18 mouse cellular contexts compared by ENCODE assay signal in genomic region chr8:11043591-11043990, GRCm38 (mm10). TPM values are rescaled to one million over a fixed set of nuclear protein-coding genes. Genes with fewer than 3 reads are reported as not detected.
DNase-seq lines count a peak whose midpoint lies in the region; ATAC-seq and TF ChIP-seq lines count a peak whose summit lies in the region.
"Had no signal": no experiment of that assay in that cellular context is flagged by ENCODE, and none has a peak within 500 bp of the region (broad histone marks: within the 10 kb centered on the region; RNA-seq: fewer than 3 reads in every experiment).

No protein-coding gene starts in this region.

- no peak for TF ChIP-seq CTCF in lung, postnatal 0 days (IDR thresholded peaks at IDR 0.05)
- TF ChIP-seq CTCF in stomach, postnatal 0 days (IDR thresholded peaks at IDR 0.05; ENCODE audit: low read depth), result no peak

- ATAC-seq in lung, postnatal 0 days, result no peak
- ATAC-seq in stomach, postnatal 0 days (ENCODE audit: low FRiP score, low TSS enrichment), result no peak
- no peak for ATAC-seq in erythroid progenitor cell, adult 5-6 weeks (replicated peaks; ENCODE audit: low FRiP score, poor library complexity, severe bottlenecking)
- ATAC-seq: midbrain, embryonic 16.5 days had no signal

- WGBS in heart, embryonic 10.5 days, result 82% methylated on average over 4 of the region's 4 CpGs
- 71% methylated on average over 4 of the region's 4 CpGs for WGBS in lung, postnatal 0 days
- 69% methylated on average over 4 of the region's 4 CpGs for WGBS in limb, embryonic 10.5 days
- 82% methylated on average over 4 of the region's 4 CpGs for WGBS in stomach, postnatal 0 days

- DNase-seq in heart, embryonic 10.5 days (ENCODE audit: low spot score), result no peak
- DNase-seq in heart, adult 18-20 months, result no peak
- peak; percentile 26 for DNase-seq in lung, postnatal 36 days
- DNase-seq in lung, postnatal 0 days (ENCODE audit: low spot score), result no peak
- no peak for DNase-seq in limb, embryonic 10.5 days (ENCODE audit: low spot score)
- DNase-seq in stomach, postnatal 0 days (ENCODE audit: low spot score), result no peak
- DNase-seq: adrenal gland, adult 2 months; cerebellum, adult 11-12 months; cerebellum, postnatal 14 days; heart, postnatal 4 days; kidney, adult 2 months; liver; thymus, adult 18-20 months had no signal

- H3K36me3 ChIP-seq in heart, embryonic 10.5 days, result no peaks in the 10 kb centered on the region
- no peaks in the 10 kb centered on the region for H3K36me3 ChIP-seq in lung, postnatal 0 days (ENCODE audit: insufficient read depth, low read length)
- H3K36me3 ChIP-seq in limb, embryonic 10.5 days, result no peaks in the 10 kb centered on the region
- H3K36me3 ChIP-seq in stomach, postnatal 0 days (ENCODE audit: control insufficient read depth, insufficient read depth, low read length), result no peaks in the 10 kb centered on the region
- H3K36me3 ChIP-seq: forebrain, embryonic 12.5 days; heart, embryonic 15.5 days; neural tube, embryonic 15.5 days had no signal

- H3K4me2 ChIP-seq in lung, postnatal 0 days (replicated peaks; ENCODE audit: low read depth, low read length), result no peak overlapping the region
- no peak overlapping the region for H3K4me2 ChIP-seq in stomach, postnatal 0 days (replicated peaks; ENCODE audit: low read depth)
- H3K4me2 ChIP-seq: forebrain, embryonic 12.5 days; heart, embryonic 15.5 days; neural tube, embryonic 15.5 days had no signal

- H3K27ac ChIP-seq in heart, embryonic 10.5 days, result peak overlapping the region; percentile 52; the same call in 1 of the 2 replicates
- no peak overlapping the region for H3K27ac ChIP-seq in lung, postnatal 0 days (ENCODE audit: low read length)
- peak overlapping the region; percentile 30; the same call in 1 of the 2 replicates for H3K27ac ChIP-seq in limb, embryonic 10.5 days
- no peak overlapping the region for H3K27ac ChIP-seq in stomach, postnatal 0 days (replicated peaks)
- H3K27ac ChIP-seq: forebrain, embryonic 12.5 days; heart, embryonic 15.5 days; neural tube, embryonic 15.5 days had no signal

- no peak overlapping the region for H3K4me3 ChIP-seq in heart, embryonic 10.5 days
- H3K4me3 ChIP-seq in lung, postnatal 0 days (ENCODE audit: low read depth, low read length), result no peak overlapping the region
- H3K4me3 ChIP-seq in limb, embryonic 10.5 days, result no peak overlapping the region
- H3K4me3 ChIP-seq in stomach, postnatal 0 days (ENCODE audit: low read depth, low read length), result no peak overlapping the region
- H3K4me3 ChIP-seq: forebrain, embryonic 12.5 days; heart, embryonic 15.5 days; neural tube, embryonic 15.5 days had no signal

- no peak for TF ChIP-seq EP300 in lung, postnatal 0 days (IDR thresholded peaks at IDR 0.05)
- TF ChIP-seq EP300 in stomach, postnatal 0 days (optimal IDR thresholded peaks at IDR 0.05), result no peak

- no peaks in the 10 kb centered on the region for H3K27me3 ChIP-seq in heart, embryonic 10.5 days (ENCODE audit: insufficient read depth, poor library complexity, severe bottlenecking)
- no peaks in the 10 kb centered on the region for H3K27me3 ChIP-seq in lung, postnatal 0 days (replicated peaks; ENCODE audit: insufficient read depth, low read length)
- peaks cover 3% of the 10 kb centered on the region; the same call in 1 of the 2 replicates for H3K27me3 ChIP-seq in limb, embryonic 10.5 days (ENCODE audit: low read depth, poor library complexity, severe bottlenecking)
- H3K27me3 ChIP-seq in stomach, postnatal 0 days (ENCODE audit: control insufficient read depth, insufficient read depth, low read length), result no peaks in the 10 kb centered on the region
- H3K27me3 ChIP-seq: forebrain, embryonic 12.5 days; heart, embryonic 15.5 days; neural tube, embryonic 15.5 days had no signal

- H3K9me3 ChIP-seq in heart, embryonic 10.5 days, result no peaks in the 10 kb centered on the region
- H3K9me3 ChIP-seq in lung, postnatal 0 days (ENCODE audit: low read length), result no peaks in the 10 kb centered on the region
- no peaks in the 10 kb centered on the region for H3K9me3 ChIP-seq in limb, embryonic 10.5 days (replicated peaks)
- no peaks in the 10 kb centered on the region for H3K9me3 ChIP-seq in stomach, postnatal 0 days (ENCODE audit: control insufficient read depth, low read length)
- H3K9me3 ChIP-seq: forebrain, embryonic 12.5 days; heart, embryonic 15.5 days; neural tube, embryonic 15.5 days had no signal

- H3K9ac ChIP-seq in lung, postnatal 0 days (replicated peaks; ENCODE audit: low read depth), result no peak overlapping the region
- no peak overlapping the region for H3K9ac ChIP-seq in stomach, postnatal 0 days (ENCODE audit: low read length)
- H3K9ac ChIP-seq: forebrain, embryonic 12.5 days; heart, embryonic 15.5 days; neural tube, embryonic 15.5 days had no signal

- peaks cover 30% of the 10 kb centered on the region for H3K4me1 ChIP-seq in heart, embryonic 10.5 days
- no peaks in the 10 kb centered on the region for H3K4me1 ChIP-seq in lung, postnatal 0 days (ENCODE audit: insufficient read depth, low read depth, low read length)
- peaks cover 9% of the 10 kb centered on the region; the same call in 1 of the 2 replicates for H3K4me1 ChIP-seq in limb, embryonic 10.5 days
- H3K4me1 ChIP-seq in stomach, postnatal 0 days (replicated peaks; ENCODE audit: control insufficient read depth, insufficient read depth), result no peaks in the 10 kb centered on the region
- H3K4me1 ChIP-seq: neural tube, embryonic 15.5 days had no signal

RNA-seq across cellular contexts. Expression of gene Irs2, which starts 35.3 kb away (rescaled TPM):
- 4.5 and 6.2 TPM in 2 replicates for polyA plus RNA-seq in heart, embryonic 10.5 days (2016; fragmentation: Nextera tagmentation; extraction: Ambion mirVana)
- total RNA-seq in heart, adult 18-20 months (2021), result 10 to 100 TPM; 17.8 to 18.5 TPM
- polyA plus RNA-seq in lung, postnatal 0 days (2015; fragmentation: Nextera tagmentation; extraction: Ambion mirVana), result 6.9 and 7.2 TPM in 2 replicates
- 5.8 and 9.7 TPM in 2 replicates for polyA plus RNA-seq in limb, embryonic 10.5 days (2016; fragmentation: Nextera tagmentation; extraction: Ambion mirVana)
- 3.3 and 3.9 TPM in 2 replicates for polyA plus RNA-seq in stomach, postnatal 0 days (2015; fragmentation: Nextera tagmentation; extraction: Ambion mirVana)
- total RNA-seq in erythroid progenitor cell, adult 5-6 weeks (2015; ENCODE audit: low replicate concordance), result 13.4 and 14.1 TPM in 2 replicates
- 6.8 and 9.2 TPM in 2 replicates for total RNA-seq in erythroid progenitor cell, adult 5-6 weeks (2017; ENCODE audit: low replicate concordance)

Comparison
In these comparisons a context has a peak if more than half of its experiments do, and no peak if none do; other contexts are left out.
1. H3K27ac ChIP-seq: peak in heart, embryonic 10.5 days (single experiment) and limb, embryonic 10.5 days (single experiment); none in lung, postnatal 0 days (single experiment) and stomach, postnatal 0 days (single experiment).